Mouse (Mus musculus) frontal cortex, postnatal 25 days (tissue): ENCODE results near the gene Emc9.
A peak's percentile ranks its signal among the peaks of the same experiment; 100 is the strongest.

Source experiments
- DNase-seq, 2 experiments: peaks; one replicate each; pipeline ENCODE4 v3.0.0; 2022; ENCODE audit warnings: low spot score in 2 of 2

Gene Emc9

DNA sequence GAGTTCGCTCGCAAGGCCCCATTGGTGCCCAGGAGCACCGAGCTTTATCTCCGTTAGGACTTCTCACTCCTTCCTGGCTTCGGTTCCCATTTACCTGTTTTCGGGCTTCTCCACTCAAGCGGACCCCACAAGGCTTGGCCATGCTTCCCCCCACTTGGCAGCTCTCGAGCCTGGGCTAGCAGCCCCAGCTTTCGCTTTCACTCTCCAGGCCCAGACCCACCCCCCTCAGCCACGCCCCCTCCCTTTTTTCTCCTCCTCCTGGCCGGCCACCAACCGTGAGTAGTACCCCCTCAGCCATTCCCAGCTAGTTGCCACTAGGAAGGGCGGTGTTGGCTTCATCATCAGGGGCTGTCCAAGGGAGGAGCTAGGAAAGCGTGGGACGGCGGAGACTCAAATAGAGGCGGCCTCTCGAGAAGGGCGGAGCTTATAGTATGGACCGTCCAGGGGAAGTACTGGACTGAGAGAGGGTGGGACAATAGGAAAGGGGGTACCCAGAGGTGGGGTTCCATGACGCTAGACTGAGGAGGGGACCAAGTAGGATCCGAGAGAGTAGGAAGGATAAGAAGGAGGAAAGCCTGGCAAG lies 5.7 kb upstream of the Emc9 start, which contains the start of gene Psme2:
Psme2 (minus strand) TSS at position 366 of the 583 bp plus-strand sequence.
- peak; percentile 71 to 82 for DNase-seq

DNA sequence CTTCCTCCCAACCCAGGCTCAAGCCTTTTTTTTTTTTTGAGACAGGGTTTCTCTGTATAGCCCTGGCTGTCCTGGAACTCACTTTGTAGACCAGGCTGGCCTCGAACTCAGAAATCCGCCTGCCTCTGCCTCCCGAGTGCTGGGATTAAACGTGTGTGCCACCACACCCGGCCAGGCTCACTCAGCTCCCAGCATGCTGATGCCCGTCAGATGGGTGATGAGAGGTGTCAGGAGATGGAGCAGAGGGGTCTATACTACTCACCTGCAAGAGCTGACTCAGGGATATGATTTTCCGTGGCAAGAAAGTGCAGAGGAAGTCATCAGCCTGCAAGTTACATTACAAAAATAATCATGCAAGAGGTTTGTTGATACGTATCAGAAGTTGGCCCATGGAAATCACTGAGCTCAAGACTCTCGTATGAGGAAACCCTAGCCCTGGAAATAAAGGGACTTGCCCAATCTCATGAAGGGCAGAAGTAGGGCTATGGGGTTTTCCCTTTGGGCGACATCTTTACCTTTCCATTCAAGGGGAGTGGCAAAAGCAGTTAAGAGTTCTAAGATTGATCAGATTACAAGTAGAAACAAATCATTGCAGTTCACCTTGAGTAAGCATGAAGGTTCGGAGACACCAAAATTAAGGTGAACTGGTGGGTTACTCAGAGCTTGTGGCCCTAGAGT lies 4.8 kb upstream of the Emc9 start:
- no peak for DNase-seq

DNA sequence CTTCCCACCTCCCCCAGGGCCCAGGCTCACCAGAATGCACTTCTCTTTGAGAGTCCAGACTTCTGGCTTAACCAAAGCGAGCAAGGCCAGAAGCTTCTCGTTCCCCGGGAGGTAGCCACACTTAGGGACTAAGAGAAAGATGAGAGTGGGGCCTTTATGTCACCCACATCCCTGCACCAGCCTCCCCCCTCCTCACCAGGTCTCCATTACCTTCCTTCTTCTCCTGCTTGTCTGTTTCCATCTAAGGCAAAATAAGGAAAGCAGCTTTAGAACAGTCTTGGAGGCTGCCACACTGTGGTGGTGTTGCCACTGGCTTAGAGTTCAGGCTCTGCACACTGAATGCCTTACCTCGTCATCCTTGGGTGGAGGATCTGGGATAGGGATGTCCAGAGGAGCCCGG lies 4.2 kb upstream of the Emc9 start:
- DNase-seq = no peak

DNA sequence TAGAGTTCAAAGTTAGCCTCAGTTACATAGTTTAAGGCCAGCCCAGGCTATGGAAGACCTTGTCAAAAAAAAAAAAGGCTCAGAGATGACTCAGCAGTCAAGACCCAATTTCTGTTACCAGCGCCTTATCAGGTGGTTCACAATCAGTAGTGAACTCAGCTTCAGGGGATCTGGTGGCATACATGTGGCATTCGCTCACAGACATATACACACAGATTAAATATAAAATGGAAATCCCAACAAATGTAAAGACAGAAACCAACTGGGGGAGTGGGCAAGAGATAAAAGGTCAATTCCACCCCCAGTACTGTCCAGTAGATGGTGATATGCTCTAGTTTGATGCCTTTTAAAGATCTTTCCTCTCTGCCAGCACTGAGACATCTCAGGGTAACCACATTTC lies 1.0 kb upstream of the Emc9 start:
- DNase-seq = no peak

DNA sequence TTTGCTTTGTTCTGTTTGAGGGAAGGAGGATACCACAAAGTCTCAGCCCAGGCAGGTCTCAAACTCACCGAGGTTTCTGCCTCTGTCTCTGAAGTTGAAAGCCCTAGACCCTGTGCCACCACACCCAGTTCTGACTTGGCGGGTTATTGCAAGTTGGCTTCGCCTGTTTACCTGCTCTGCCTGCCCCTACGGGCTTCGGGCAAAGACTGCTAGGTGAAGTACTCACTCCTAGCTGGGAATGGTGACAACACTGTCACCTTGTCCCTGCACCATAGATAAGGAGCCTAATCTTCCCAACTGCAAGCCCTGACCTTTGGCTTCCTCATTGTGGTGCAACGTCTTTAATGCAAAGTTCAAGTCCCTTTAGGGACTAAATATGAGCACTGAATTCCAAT lies 461 bp upstream of the Emc9 start:
- no peak for DNase-seq

DNA sequence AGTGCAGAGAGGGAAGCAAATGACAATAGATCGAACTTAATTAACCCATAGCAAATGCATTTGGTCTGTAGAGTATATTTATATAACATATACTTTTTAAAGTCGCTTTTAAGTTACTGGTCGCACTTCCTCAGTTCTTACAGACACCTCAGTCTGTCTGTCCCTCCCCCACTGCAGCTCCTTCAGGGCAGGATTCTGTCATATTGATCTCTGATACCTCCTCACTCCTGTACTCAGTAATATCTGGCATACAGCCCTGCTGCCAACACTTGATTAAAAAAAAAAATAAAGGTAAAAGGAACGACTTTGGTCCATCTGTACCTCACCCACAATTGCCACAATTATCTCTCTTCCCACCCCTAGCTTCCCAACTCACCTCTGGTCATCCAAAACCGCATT lies 800 bp downstream of the Emc9 start:
- no peak for DNase-seq

DNA sequence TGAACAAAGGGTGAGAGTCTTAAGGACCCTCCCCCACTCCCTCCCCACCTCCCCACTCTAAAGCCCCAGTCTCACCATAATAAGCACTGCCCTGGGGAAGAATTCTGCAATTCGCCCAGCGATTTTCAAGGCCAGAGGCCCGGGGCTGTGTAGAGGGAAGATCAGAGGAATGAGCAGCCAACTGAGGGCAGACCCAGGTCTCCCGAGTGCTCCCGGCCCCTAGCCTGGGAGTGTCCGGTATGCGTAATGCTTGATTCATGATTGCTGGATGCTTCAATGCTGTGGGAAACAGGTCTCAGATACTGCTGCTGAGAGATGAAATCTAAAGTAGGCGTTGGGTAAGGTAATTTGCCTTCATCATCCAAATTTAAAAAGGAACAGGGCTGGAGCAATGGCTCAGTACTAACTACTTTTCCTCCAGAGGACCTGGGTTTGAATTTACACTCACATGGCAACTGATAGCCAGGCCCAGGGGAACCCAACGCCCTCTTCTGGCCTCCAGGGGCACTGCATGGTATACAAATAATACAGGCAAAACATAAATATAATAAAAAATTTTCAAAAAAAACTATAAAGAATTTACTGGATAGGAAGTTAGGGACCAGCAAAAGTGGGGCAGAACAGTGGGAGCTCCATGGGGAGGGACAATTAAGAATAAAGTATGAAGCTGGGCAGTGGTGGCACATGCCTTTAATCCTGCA lies 3.0 kb downstream of the Emc9 start:
- DNase-seq = no peak

DNA sequence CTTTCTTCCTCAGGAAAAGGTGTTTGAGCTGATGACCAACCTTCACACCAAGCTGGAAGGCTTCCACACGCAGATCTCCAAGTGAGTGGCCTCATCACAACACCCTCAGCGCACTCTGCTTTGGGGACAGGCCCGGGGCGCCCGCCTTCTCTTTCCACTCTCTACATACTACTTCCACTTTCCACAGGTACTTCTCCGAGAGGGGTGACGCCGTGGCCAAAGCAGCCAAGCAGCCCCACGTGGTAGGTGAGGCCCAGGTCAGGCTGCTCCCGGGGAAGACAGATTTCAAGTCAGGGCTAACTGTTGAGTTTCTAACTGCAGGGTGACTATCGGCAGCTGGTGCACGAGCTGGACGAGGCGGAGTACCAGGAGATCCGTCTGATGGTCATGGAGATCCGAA lies 4.4 kb downstream of the Emc9 start:
- no peak for DNase-seq

DNA sequence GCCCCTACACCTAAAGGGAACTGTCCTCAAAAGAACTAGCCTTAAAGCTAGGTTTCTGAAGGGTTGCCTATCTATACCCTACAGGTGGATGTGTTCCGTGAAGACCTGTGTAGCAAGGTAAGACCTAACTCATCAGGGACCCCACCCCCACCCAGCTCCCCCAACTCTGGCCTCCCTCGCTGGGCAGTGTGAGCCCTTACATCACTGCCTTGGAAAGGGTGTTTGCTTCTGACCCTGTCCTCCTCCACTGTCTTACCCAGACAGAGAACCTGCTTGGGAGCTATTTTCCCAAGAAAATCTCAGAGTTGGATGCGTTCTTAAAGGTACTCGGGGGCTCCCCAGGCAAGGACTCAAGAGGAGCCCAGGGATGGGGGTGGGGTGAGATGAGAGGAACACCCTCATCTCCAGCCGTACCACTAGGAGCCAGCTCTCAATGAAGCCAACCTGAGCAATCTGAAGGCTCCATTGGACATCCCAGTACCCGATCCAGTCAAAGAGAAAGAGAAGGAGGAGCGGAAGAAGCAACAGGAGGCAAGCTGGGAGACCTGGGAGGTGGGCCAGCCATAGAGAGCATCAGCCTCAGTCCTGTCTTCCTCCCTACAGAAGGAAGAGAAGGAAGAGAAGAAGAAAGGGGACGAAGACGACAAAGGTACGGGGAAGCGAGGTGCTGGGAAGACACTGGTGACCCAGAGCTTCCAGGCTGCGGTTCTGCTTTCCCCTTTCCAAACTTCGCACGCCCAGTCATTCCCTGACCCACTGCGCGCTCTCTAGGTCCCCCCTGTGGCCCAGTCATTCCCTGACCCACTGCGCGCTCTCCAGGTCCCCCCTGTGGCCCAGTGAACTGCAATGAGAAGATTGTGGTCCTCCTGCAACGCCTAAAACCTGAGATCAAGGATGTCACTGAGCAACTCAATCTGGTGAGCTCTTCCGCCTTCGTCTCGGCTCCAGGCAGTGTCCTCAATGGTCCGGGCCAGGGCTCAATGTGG lies 5.3 kb downstream of the Emc9 start:
- no peak for DNase-seq

DNA sequence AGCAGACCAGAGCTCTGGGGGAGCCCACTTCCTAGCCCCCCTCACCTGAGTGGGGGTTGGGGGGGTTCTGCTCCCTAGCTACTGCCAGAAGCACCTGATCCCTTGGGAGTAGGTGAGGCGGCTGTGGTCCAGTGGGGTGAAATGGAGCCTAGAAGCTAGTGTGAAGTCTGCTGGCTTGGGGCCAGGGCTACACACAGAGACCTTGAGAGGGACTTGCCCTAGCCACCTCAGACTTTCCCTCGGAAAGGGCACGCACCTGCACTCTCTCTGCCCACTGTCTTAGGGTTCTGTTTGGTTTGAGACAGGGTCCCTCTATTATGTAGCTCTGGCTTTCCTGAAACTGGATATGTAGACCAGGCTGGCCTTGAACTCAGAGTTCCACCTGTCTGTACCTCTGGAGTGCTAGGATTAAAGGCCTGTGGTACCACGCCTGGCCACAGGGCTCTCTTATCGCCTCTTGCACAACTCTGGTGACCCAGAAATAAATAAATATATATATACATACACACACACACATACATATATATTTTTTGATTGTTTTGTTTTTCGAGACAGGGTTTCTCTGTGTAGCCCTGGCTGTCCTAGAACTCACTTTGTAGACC lies 6.3 kb downstream of the Emc9 start:
- DNase-seq = peak in 1 of 2 experiments; percentile 25

DNA sequence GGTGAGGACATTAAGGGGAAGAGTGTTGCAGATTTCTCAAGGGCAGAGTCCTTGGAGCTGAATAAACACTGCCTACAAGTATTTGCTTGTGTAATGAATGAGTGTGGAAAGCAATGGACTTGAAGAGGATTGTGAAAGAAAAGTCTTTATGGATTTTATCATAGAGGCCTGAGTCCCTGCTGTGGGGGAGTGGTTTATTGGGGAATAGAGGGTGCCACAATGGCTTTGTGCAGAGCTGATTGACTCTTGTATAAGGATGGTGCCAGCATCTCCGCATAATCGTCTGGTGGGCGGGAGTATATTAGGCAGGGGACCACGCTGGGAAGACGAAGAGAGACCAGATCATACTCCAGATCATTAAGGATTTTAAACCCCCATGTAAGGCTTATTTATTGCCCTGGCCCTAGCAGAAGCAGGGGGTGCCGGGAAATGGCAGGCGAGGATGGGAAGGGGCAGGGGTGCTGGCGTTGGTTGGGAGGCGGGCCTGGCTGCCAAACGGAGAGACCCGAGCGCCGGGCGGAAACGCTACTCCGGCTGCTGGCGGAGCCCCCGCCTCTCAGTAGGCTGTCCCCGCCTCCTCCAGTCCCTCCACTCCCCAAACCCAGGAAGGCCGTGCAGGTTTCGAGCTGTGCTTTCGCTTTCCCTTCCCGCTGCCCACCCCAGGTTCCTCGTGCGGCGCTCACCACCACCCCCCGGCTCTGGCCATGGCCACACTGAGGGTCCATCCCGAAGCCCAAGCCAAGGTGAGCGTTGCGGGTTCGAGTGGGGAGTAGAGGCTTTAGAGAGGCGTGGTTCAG lies 7.0 kb downstream of the Emc9 start, which contains the start of gene Psme1:
Psme1 (plus strand) TSS at position 253 of the 797 bp plus-strand sequence.
- DNase-seq = peak; percentile 34 to 41

DNA sequence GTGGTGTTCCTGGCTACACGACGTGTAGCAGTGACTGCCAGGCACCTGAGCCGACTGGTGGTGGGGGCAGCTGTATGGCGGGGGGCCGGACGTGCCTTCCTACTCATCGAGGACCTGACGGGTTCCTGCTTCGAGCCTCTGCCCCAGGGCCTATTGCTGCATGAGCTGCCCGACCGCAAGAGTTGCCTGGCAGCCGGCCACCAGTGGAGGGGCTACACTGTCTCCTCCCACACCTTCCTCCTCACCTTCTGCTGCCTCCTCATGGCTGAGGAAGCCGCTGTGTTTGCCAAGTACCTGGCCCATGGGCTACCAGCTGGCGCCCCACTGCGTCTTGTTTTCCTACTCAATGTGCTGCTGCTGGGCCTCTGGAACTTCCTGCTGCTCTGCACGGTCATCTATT lies 8.7 kb downstream of the Emc9 start:
- DNase-seq = no peak

DNA sequence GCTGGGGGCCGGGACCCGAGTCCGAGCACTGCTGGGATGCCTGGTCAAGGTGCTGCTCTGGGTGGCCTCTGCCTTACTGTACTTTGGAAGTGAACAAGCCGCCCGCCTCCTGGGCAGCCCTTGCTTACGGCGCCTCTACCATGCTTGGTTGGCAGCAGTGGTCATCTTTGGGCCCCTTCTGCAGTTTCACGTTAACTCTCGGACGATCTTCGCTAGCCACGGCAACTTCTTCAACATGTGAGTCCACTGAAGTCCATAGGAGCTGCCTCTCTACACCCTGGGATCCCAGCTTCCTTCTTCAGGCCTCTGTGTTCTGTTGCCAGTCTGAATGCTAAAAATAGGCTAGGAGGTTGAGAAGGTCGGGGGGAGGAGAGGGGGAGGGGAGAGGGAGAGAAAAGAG lies 9.4 kb downstream of the Emc9 start:
- no peak for DNase-seq

DNA sequence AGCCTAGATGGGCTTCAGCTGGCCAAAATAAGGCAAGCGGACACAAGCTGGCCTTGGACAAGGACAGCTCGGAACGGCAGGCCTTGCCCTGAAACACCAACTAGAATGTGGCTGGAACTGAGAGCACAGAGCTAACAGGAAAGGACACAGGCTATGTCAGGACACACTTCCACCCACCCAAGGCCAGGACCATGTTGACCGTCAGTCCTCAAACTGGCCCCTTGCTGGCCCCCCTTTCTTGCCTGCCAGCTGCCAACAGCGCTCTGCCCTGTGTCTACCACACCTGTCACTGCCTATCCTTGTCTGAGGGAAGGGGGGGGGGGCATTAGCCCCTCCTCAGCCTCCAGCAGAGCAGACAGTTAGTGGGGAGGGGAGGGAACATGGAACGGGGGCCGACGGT lies 9.8 kb downstream of the Emc9 start, which contains the start of gene Fitm1:
Fitm1 (plus strand) TSS at position 316 of the 400 bp plus-strand sequence.
- DNase-seq = no peak

DNA sequence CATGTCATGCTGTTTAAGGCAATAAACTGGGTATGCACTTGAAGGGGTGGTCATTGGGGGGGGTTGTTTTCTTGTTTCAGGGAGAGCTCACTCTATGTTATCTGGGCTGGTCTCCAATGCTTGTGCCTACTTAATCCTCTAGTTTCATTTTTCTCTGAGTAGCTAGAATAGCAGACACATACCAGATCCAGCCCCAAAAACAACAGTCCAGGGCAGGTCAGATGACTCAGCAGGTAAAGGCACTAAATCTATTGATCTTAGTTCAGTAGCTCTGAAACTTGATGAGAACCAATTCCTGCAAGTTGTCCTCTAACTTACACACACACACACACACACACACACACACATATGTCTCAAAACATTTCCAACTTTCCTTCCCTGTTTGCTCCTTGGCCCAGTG lies 13.3 kb downstream of the Emc9 start:
- DNase-seq = no peak

DNA sequence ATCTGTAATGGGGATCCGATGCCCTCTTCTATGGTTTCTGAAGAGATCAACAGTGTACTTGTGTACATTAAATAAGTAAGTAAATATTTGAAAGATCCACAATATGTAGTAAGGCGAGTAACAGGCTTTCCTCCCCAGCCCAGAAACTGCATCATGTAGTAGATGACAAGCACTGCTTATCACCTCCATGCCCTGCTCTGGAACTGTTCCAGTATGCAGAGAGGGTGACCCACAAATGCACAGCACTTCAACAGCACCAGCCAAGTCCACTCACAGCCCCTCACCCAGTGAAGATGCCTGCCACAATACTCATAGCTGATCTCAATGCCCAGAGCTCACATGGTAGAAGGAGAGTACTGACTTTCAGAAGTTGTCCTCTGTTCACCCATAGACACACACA lies 14.5 kb downstream of the Emc9 start:
- no peak for DNase-seq

DNA sequence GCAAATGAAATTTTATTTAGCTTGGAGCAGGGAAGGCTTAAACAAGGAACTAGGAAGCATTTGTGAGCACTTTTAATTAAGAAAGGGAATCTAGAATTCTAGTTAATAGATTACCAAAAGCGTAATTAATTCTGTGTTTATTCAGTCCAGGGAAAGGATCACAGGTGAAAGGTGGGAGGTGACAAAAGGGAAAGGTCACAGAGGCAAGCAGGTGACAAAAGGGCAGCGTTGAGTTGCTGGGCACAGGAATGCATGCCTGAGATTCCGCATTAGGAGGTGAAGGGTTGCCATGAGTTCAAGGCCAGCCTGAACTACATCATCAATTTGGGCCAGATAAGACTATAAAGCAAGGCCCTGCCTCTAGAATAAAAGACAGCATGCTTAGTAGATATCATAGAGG lies 17.6 kb downstream of the Emc9 start:
- no peak for DNase-seq

DNA sequence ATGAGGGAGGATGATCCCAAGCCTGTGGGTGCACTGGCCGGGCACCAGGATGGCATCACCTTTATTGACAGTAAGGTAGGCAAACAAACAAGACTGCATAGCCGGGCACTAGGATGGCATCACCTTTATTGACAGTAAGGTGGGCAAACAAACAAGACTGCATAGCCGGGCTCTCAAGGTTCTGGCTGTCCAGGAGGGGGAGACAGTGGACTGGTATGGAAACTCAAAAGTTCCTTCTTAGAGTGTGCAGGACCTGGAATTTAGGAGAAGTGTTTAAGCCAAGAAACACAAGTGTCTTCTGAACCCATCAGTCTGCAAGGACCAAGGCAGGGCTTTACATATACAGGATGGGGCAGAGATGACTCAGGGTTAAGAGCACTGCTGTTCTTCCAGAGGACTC lies 19.4 kb downstream of the Emc9 start:
- no peak for DNase-seq

DNA sequence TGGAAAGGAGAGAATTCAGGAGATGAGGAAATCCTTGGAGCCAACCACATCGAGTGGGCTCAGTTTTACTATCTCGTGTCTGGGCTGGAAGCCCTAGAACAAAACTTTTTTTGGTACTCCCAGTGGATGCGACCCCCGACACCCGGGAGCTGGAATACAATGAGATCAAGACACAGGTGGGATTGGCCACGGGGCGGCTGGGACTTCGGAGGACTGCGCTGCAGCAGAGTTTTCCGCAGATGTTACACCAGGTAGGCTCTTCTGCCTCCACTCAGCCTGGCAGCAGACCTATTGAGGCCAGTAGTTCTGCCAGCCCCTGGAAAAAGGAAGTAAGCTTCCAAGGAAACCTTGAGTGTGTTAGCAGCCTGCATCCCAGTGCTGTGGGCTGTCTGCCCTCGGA lies 21.9 kb downstream of the Emc9 start:
- no peak for DNase-seq

DNA sequence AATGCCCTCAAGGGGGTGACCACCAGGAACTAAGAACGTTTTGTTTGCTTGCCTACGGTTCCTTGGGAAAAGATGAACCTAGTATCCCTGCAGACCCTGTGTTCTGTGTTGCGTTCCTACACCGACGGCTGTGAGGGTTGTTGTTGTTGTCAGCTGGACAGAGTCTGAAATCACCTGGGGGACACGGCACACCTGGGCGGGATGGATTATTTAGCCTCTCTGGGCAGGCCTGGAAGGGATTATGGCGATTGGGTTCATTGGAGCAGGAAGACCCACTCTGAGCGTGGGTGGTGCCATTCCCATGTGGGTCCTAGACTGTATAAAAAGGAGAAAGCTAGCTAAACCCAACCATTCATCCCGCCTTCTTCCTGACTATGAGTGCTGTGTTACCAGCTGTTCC lies 23.2 kb downstream of the Emc9 start:
- no peak for DNase-seq
